Mouse (Mus musculus): Measurements from ENCODE around the gene Mis12. TPM values are rescaled to one million over a fixed set of nuclear protein-coding genes. Genes with fewer than 3 reads are reported as not detected.

Gene Mis12
- total and polyA plus RNA-seq, 3 experiments: 17.2 to 34.0 TPM; not detected in 1

DNA sequence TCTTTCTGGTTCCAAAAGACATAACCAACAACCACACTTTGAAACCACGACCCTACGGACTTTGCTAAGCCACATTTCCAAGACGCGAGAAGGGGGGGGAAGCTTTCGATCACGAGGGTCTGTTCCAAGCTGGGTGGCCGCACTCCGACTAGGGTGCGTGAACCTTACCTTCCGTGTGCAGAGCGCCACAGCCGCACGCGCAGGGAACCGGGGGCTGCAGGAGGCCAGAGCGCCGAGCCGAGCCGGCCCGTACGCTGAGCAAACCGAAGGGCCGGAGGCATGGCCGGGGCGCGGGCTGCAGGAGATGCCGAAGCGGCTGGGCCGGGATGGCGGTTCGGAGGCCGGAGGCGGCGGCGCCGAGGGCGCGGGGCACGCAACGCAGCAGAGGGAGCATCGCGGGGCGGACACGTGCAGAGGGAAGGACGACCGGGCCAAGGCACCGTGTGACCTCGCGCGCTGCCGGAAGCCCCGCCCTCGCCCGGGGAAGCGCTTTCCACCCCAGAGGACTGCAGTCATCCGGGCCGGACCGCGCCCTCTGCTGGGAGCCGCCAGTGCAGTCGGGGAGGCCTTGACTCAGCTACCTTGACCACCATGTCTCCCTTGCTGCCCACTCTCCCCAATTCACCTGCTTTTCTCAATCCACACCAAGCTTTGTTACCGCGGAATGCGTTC, 36.7 kb upstream of the Mis12 start, which contains the start of gene C1qbp:
Gene C1qbp, minus strand, starts transcription at position 470 of the 672 bp plus-strand sequence.
- H3K27me3 ChIP-seq (ENCODE audit: control insufficient read depth in 1 of 2, insufficient read depth in 2 of 2, low read length in 2 of 2): no peaks in the 10 kb centered on the region
- H3K27ac ChIP-seq (ENCODE audit: control insufficient read depth, low read depth, low read length): peak within 1 kb of the TSS; percentile 54
- H3K9ac ChIP-seq (ENCODE audit: control insufficient read depth, low read depth, low read length, poor library complexity, severe bottlenecking): peak within 1 kb of the TSS; percentile 89
- TF ChIP-seq ETS1 (IDR thresholded peaks at IDR 0.05; ENCODE audit: low read depth, low read length) (peak; percentile 25; the same call in 1 of the 2 replicates), KAT2A (conservative IDR thresholded peaks at IDR 0.05; ENCODE audit: low read depth, low read length) (peak; percentile 77), MAX (IDR thresholded peaks at IDR 0.05; ENCODE audit: low read length) (peak; percentile 98), BHLHE40 (IDR thresholded peaks at IDR 0.05; ENCODE audit: borderline replicate concordance, low read depth, low read length) (peak; percentile 88; the same call in 1 of the 2 replicates), MAZ (IDR thresholded peaks at IDR 0.05; ENCODE audit: low read depth, low read length) (peak; percentile 96), SIN3A (IDR thresholded peaks at IDR 0.05; ENCODE audit: low read length) (peak; percentile 97; the same call in 1 of the 2 replicates), MAFK (IDR thresholded peaks at IDR 0.05; ENCODE audit: borderline replicate concordance, low read depth, low read length) (no peak), MYC (IDR thresholded peaks at IDR 0.05; ENCODE audit: low read depth, low read length) (peak; percentile 97), CTCF (IDR thresholded peaks at IDR 0.05 in 2 of 3, conservative IDR thresholded peaks at IDR 0.05 in 1 of 3; ENCODE audit: control insufficient read depth in 1 of 3, insufficient read depth in 1 of 3, low read depth in 2 of 3, low read length in 3 of 3, poor library complexity in 1 of 3, severe bottlenecking in 1 of 3) (peak; percentile 87 to 100 (median 94)), SMC3 (IDR thresholded peaks at IDR 0.05; ENCODE audit: low read depth, low read length) (peak; percentile 97), GATA1 (IDR thresholded peaks at IDR 0.05; ENCODE audit: low read depth, low read length) (no peak), MEF2A (IDR thresholded peaks at IDR 0.05; ENCODE audit: extremely low read depth, insufficient replicate concordance, low read depth, low read length, poor library complexity, severe bottlenecking) (no peak), NELFE (IDR thresholded peaks at IDR 0.05; ENCODE audit: low read depth, low read length) (peak; percentile 95), ZKSCAN1 (IDR thresholded peaks at IDR 0.05; ENCODE audit: low read depth, low read length) (no peak), POLR2A (IDR thresholded peaks at IDR 0.05; ENCODE audit: control insufficient read depth in 1 of 2, insufficient read depth in 1 of 2, low read depth in 1 of 2, low read length in 2 of 2, poor library complexity in 1 of 2) (peak; percentile 87 to 92), ZMIZ1 (IDR thresholded peaks at IDR 0.05; ENCODE audit: low read depth, low read length) (peak; percentile 74; the same call in 1 of the 2 replicates), ZNF384 (IDR thresholded peaks at IDR 0.05; ENCODE audit: low read depth, low read length) (no peak), RAD21 (IDR thresholded peaks at IDR 0.05; ENCODE audit: low read depth, low read length) (peak; percentile 11; the same call in 1 of the 2 replicates), ELF1 (IDR thresholded peaks at IDR 0.05; ENCODE audit: low read depth, low read length) (peak; percentile 76), TBP (IDR thresholded peaks at IDR 0.05; ENCODE audit: low read depth, low read length) (peak; percentile 79), GABPA (IDR thresholded peaks at IDR 0.05; ENCODE audit: low read depth, low read length) (peak; percentile 87; the same call in 1 of the 2 replicates), TCF12 (IDR thresholded peaks at IDR 0.05; ENCODE audit: low read depth, low read length) (peak; percentile 84), EP300 (IDR thresholded peaks at IDR 0.05; ENCODE audit: low read depth in 1 of 2, low read length in 2 of 2) (no peak), TAL1 (IDR thresholded peaks at IDR 0.05; ENCODE audit: low read length) (no peak), NRF1 (IDR thresholded peaks at IDR 0.05; ENCODE audit: insufficient read depth, low read depth, low read length, poor library complexity, severe bottlenecking) (0 out of 2 replicates have a peak, but pooled peaks have one; percentile 5), MXI1 (IDR thresholded peaks at IDR 0.05; ENCODE audit: low read depth, low read length) (peak; percentile 100), USF2 (IDR thresholded peaks at IDR 0.05; ENCODE audit: borderline replicate concordance in 1 of 2, insufficient read depth in 1 of 2, low read depth in 1 of 2, low read length in 2 of 2) (no peak), USF1 (IDR thresholded peaks at IDR 0.05; ENCODE audit: low read depth, low read length) (peak; percentile 88), HCFC1 (IDR thresholded peaks at IDR 0.05; ENCODE audit: low read depth, low read length) (peak; percentile 95)
- H3K36me3 ChIP-seq (ENCODE audit: control insufficient read depth in 1 of 2, insufficient read depth in 2 of 2, low read length in 2 of 2): peaks cover 23 to 37% of the 10 kb centered on the region in 2 experiments
- peak within 1 kb of the TSS; percentile 90 to 92 for H3K4me3 ChIP-seq (ENCODE audit: control insufficient read depth in 1 of 2, insufficient read depth in 1 of 2, low read depth in 2 of 2, low read length in 2 of 2)
- peaks cover 5 to 10% of the 10 kb centered on the region in 2 experiments for H3K4me1 ChIP-seq (ENCODE audit: control insufficient read depth in 1 of 2, insufficient read depth in 2 of 2, low read length in 2 of 2)
- peaks cover 31% of the 10 kb centered on the region for H3K79me2 ChIP-seq (ENCODE audit: control insufficient read depth, insufficient read depth, low read length, poor library complexity)
- DNase-seq (ENCODE audit: low read depth, low spot score): peak; percentile 94
- no peaks in the 10 kb centered on the region for H3K9me3 ChIP-seq (replicated peaks; ENCODE audit: insufficient read depth, low read length)

All from MEL (cell line).